Mouse (Mus musculus) CD4-positive helper T cell, adult 2 months (primary cell): Measurements from ENCODE around the gene Efcab12.
A peak's percentile ranks its signal among the peaks of the same experiment; 100 is the strongest.

Experiments used
- DNase-seq: peaks from one replicate; pipeline ENCODE4 v3.0.0-alpha.2; 2012; ENCODE audit warnings: low read depth, missing footprints, low spot score

Gene Efcab12

DNA sequence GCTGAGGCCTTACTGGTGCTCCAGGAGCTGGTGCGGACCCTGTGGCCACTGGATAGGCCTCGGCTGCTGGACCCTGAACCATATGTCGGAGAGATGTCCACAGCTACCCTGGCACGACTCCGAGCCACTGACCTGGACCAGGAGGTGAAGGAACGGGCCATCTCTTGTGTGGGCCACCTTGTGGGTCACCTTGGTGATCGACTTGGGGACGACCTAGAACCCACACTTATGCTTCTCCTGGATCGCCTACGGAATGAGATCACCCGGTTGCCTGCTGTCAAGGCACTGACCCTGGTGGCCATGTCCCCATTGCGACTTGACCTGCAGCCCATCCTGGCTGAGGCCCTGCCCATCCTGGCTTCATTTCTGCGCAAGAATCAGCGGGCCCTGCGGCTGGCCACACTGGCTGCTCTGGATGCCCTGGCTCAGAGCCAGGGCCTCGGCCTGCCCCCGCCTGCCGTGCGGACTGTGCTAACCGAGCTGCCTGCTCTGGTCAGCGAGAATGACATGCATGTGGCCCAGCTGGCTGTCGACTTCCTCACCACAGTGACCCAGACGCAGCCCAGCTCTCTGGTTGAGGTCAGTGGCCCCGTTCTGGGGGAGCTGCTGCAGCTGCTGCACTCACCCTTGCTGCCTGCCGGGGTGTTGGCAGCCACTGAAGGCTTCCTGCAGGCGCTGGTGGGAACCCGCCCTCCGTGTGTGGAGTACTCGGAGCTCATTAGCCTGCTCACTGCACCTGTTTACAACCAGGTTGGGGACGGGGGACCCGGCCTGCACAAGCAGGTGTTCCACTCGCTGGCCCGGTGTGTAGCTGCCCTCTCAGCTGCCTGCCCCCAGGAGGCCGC lies 46.1 kb downstream of the Efcab12 start:
- DNase-seq = peak; percentile 34

GRCm38 (mm10) chr6:115791016-115791415 lies 47.2 kb downstream of the Efcab12 start:
- DNase-seq = no peak

DNA sequence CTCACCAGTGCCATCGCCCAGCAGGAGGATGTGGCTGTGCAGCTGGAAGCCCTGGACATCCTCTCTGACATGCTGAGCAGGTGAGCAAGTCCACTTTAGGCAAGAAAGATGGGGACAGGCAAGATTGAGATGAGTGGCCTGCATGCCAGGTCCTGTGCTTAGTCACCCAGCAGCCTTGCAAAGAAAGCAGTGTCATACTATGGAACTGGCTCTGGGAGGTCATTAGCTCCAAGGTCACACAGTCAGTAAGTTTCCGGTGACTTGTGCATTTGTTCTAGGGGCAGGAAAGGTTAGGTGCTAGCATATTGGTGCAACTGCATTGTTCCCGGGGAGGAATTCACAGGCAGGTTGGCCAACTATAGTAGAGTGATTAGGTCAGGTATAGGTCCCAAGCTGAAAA lies 55.4 kb downstream of the Efcab12 start:
- DNase-seq = no peak

DNA sequence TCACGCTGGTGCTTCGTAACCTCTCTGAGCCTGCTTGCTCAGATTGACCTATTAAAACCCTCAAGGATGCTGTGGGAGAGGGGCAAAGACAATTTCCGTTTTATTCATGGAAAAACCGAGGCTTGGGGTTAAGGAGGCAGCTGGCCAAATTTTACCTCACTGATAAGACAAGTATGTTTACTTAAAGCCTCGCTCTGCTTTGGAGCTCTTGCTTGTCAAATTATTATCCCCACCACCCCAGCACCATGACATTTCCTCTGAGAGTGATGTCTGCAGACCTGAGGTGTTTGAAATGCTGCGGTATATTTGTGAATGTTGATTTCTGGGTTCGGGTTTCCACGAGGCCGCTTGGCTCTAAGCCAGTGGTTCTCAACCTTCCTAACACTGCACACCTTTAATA lies 61.8 kb downstream of the Efcab12 start:
- no peak for DNase-seq

DNA sequence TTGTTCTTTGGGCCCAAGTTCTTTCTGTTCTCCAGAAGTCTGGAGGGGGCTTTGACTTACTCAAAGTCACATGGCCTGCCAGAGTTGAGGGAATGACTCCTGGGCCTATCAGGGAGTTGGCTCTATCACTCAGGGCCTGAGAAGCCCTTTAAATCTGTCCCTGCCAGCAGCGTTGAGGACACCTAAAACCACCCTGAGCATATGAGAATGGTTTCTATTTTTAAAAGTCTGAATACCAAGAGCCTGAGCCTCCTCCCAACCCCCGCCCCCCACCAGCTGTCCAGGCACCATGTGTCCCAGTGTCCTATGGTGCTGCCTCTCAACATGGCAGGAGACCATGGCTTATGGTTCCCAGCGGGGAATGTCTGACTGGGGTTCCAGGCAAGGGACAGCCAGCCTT lies 62.4 kb downstream of the Efcab12 start:
- DNase-seq = no peak

GRCm38 (mm10) chr6:115774501-115774921 lies 63.7 kb downstream of the Efcab12 start, which contains the start of gene Cand2:
TSS of gene Cand2 (plus strand) at chr6:115774538.
- peak; percentile 76 for DNase-seq

DNA sequence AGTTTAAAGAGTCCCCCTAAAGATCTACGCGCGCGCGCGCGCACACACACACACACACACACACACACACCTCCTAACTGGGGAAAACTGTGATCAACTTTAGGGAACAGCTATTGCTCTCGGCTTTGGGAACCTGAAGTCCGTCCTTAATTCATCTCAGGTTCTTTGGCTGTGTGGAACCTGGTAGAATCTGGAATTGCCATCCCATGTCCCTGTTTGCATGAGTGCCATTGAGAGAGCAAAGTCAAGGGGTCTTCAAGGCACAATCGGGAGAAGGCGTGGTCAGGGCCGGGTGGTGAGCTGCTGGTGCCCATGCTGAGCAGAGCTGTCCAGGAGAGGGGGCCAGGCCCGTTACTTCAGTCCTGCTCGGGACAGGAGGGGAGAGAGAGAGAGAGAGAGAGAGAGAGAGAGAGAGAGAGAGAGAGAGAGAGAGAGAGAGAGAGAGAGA lies 64.2 kb downstream of the Efcab12 start:
- peak; percentile 51 for DNase-seq

DNA sequence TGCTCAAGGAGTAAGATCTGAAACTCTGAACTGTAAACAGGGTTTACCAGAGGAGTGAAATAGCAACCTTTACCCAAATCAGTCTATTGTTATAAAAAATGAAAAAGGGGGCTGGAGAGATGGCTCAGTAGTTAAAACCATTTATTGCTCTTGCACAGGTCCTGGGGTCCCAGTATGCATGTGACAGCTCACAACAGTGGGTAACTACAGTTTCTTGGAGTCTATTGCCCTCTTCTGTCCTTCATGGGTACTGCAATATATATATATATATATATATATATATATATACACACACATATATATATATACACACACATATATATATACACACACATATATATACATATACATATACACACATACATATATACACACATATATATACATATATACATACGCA lies 65.6 kb downstream of the Efcab12 start:
- DNase-seq = peak; percentile 44

DNA sequence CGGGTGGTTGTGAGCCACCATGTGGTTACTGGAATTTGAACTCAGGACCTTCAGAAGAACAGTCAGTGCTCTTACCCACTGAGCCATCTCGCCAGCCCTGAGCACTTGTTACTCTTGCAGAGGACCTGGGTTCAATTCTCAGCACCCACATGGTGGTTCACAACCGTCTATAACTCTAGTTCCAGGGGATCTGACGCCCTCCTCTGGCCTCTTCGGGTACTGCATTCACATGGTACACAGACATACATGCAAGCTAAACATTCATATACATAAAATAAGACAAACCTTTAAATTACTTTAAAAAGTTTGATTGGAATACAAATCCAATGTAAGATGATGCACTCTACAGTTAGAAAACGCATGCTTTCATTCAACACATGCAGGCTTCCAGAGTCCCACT lies 66.0 kb downstream of the Efcab12 start:
- no peak for DNase-seq

- no peak for DNase-seq
Observed at GRCm38 (mm10) chr6:115770852-115771251, 67.4 kb downstream of the Efcab12 start.

DNA sequence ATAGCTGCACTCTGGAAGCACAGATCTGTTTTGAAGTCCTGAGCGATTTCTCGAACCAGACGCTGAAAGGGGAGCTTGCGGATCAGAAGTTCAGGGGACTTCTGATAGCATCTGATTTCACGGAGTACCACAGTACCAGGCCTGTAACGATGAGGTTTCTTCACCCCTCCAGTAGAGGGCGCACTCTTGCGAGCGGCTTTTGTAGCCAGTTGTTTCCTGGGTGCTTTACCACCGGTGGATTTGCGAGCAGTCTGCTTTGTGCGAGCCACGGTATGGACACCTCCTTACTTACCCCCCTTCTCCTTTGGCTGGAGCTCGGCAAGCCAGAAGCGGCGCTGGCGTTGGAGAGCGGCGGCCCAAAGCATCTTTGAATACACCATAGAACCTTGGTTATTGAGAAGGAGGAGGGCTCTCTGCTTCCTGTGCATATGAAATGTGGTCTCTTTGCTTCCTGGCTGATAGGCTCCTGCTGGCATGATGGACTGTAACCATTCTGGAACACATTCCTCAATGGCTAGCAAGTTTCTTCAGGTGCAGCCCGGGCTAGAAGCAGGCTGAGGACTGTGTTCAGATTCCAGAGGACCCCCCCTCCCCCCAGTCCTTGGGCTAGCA lies 68.0 kb downstream of the Efcab12 start:
- DNase-seq = no peak

- peak; percentile 15 for DNase-seq
Observed at GRCm38 (mm10) chr6:115768207-115768606, 70.0 kb downstream of the Efcab12 start.

DNA sequence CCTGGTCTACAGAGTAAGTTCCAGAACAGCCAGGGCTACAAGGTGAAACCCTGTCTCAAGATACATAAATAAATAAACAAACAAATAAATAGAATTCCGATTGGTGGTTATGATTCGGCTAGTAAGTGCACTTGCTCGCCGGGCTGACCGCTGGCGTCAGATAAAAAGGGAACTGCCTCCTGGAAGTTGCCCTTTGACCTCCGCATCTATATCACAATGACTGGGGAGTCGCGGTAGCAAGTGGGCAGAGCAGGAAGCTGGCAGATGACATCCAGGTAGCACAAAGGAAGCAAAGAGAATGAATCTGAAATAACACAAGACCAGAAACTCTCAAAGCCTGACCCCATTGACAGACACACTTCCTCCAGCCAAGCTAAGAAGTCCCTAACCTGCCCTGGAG lies 70.9 kb downstream of the Efcab12 start:
- no peak for DNase-seq

- DNase-seq = peak; percentile 32
Observed at GRCm38 (mm10) chr6:115764179-115764578, 74.0 kb downstream of the Efcab12 start.

GRCm38 (mm10) chr6:115761995-115762756 lies 76.0 kb downstream of the Efcab12 start, which contains the start of gene Tmem40:
TSS of gene Tmem40 (minus strand) at chr6:115762410.
- DNase-seq = peak; percentile 72

- DNase-seq = no peak
Observed at GRCm38 (mm10) chr6:115760982-115761381, 77.2 kb downstream of the Efcab12 start.
